ENCODE assay signal across 17 mouse cellular contexts in the genomic region with DNA sequence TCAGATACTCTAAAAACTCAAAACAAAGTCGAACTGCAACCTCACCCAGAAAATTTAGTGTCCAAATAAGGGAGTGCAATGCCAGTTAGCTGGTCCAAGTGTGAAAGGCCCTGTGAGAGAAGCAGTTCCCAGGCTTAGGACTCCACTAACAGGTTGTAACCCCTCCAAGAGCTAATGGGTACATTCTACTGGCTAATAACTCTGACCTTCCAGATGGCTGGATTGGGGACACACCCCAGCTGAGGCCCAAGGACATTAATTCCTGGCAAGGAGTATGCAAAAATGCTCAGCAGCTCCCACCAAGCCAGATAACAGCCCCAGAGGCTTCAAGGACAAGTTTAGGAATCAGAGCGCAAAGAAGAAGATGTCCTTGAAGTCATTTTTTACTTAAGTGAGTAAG.
A peak's percentile ranks its signal among the peaks of the same experiment; 100 is the strongest.
DNase-seq lines count a peak whose midpoint lies in the region; ATAC-seq and TF ChIP-seq lines count a peak whose summit lies in the region.
"Had no signal": no experiment of that assay in that cellular context is flagged by ENCODE, and none has a peak within 500 bp of the region (broad histone marks: within the 10 kb centered on the region; RNA-seq: fewer than 3 reads in every experiment).

No protein-coding gene starts in this region.

- H3K9me3 ChIP-seq in kidney, postnatal 0 days (replicated peaks; ENCODE audit: low read length), result no peaks in the 10 kb centered on the region
- H3K9me3 ChIP-seq in heart, embryonic 16.5 days (replicated peaks; ENCODE audit: control insufficient read depth, low read length), result no peaks in the 10 kb centered on the region

- no peak for TF ChIP-seq CTCF in kidney, postnatal 0 days (IDR thresholded peaks at IDR 0.05; ENCODE audit: low read depth)

- H3K27ac ChIP-seq in kidney, postnatal 0 days, result peak overlapping the region; percentile 50; the same call in 1 of the 2 replicates
- H3K27ac ChIP-seq in heart, embryonic 16.5 days (ENCODE audit: low read length), result peak overlapping the region; percentile 57
- H3K27ac ChIP-seq: liver, embryonic 14.5 days had no signal

- WGBS in kidney, postnatal 0 days, result 63% methylated on average over 2 of the region's 2 CpGs
- 57% methylated on average over 2 of the region's 2 CpGs for WGBS in heart, embryonic 16.5 days

- H3K4me3 ChIP-seq in kidney, postnatal 0 days (replicated peaks; ENCODE audit: low read depth, low read length), result no peak overlapping the region
- no peak overlapping the region for H3K4me3 ChIP-seq in heart, embryonic 16.5 days (ENCODE audit: low read length)

- H3K9ac ChIP-seq in kidney, postnatal 0 days (ENCODE audit: low read depth, low read length), result no peak overlapping the region
- H3K9ac ChIP-seq in heart, embryonic 16.5 days (ENCODE audit: low read length), result no peak overlapping the region
- H3K9ac ChIP-seq: liver, embryonic 14.5 days had no signal

- H3K27me3 ChIP-seq in kidney, postnatal 0 days (ENCODE audit: insufficient read depth, low read length), result no peaks in the 10 kb centered on the region
- H3K27me3 ChIP-seq in heart, embryonic 16.5 days (ENCODE audit: control insufficient read depth, insufficient read depth, low read length), result no peaks in the 10 kb centered on the region

- ATAC-seq in kidney, postnatal 0 days (replicated peaks; ENCODE audit: low FRiP score, low read depth), result no peak
- no peak for ATAC-seq in heart, embryonic 16.5 days (replicated peaks; ENCODE audit: extremely low read depth, insufficient read depth, low FRiP score)
- ATAC-seq: activated CD4-positive, CD25-positive, alpha-beta regulatory T cell, adult 4 months; forebrain, embryonic 14.5 days; hindbrain, embryonic 16.5 days; midbrain, embryonic 16.5 days had no signal

- DNase-seq in gastrocnemius, adult 8-10 months (ENCODE audit: low spot score in 2 of 2), result peak; percentile 29 to 37
- DNase-seq in gastrocnemius, postnatal 10 days, result no peak
- DNase-seq in kidney, postnatal 0 days (ENCODE audit: low spot score), result no peak
- no peak for DNase-seq in kidney, postnatal 4 days
- peak; percentile 31 for DNase-seq in ES-CJ7 (ENCODE audit: low read depth, low spot score)
- no peak for DNase-seq in Muller cell, postnatal 12 days (ENCODE audit: inconsistent ontology term)
- DNase-seq in thymus, postnatal 4 days, result no peak
- DNase-seq: layer of hippocampus, adult 9-11 months; retina, postnatal 1 day; spleen, adult 18-20 months; thymus, adult 18-20 months had no signal

- H3K36me3 ChIP-seq in kidney, postnatal 0 days (ENCODE audit: insufficient read depth, low read length), result no peaks in the 10 kb centered on the region
- H3K36me3 ChIP-seq in heart, embryonic 16.5 days (ENCODE audit: control insufficient read depth, insufficient read depth), result no peaks in the 10 kb centered on the region

- no peak overlapping the region for H3K4me2 ChIP-seq in kidney, postnatal 0 days (ENCODE audit: low read length)
- H3K4me2 ChIP-seq in heart, embryonic 16.5 days (ENCODE audit: low read depth, low read length), result no peak overlapping the region

- H3K4me1 ChIP-seq in kidney, postnatal 0 days (replicated peaks; ENCODE audit: insufficient read depth, low read length), result no peaks in the 10 kb centered on the region
- H3K4me1 ChIP-seq in heart, embryonic 16.5 days (ENCODE audit: control insufficient read depth, insufficient read depth, low read length), result peaks cover 48% of the 10 kb centered on the region

Comparison
In these comparisons a context has a peak if more than half of its experiments do, and no peak if none do; other contexts are left out.
1. DNase-seq: peak in gastrocnemius, adult 8-10 months (2 of 2) and ES-CJ7 (single experiment); none in gastrocnemius, postnatal 10 days (single experiment), kidney, postnatal 0 days (single experiment), kidney, postnatal 4 days (0 of 2), Muller cell, postnatal 12 days (single experiment) and thymus, postnatal 4 days (single experiment).